Mouse (Mus musculus): Measurements from ENCODE around the gene Rnps1.
"Not testable (repeated sequence)": the region's sequence is repeated elsewhere in the genome, so short reads cannot be mapped to it uniquely, and the experiment has no call there.

Gene Rnps1

GRCm38 (mm10) chr17:24427170-24427557 is 12.8 kb downstream of the Rnps1 start:
- peak; percentile 50 for DNase-seq (ENCODE audit: low read depth, low spot score)

GRCm38 (mm10) chr17:24429201-24429983 is 15.0 kb downstream of the Rnps1 start:
- no peak for DNase-seq (ENCODE audit: low read depth, low spot score)

GRCm38 (mm10) chr17:24437016-24437415 is 22.7 kb downstream of the Rnps1 start:
- peak; percentile 78 for DNase-seq (ENCODE audit: low read depth, low spot score)

GRCm38 (mm10) chr17:24440377-24440776 is 26.0 kb downstream of the Rnps1 start:
- peak; percentile 36 for DNase-seq (ENCODE audit: low read depth, low spot score)

- DNase-seq (ENCODE audit: low read depth, low spot score), result peak; percentile 55
Observed at GRCm38 (mm10) chr17:24441148-24441547, 26.8 kb downstream of the Rnps1 start.

GRCm38 (mm10) chr17:24442107-24442506 is 27.7 kb downstream of the Rnps1 start:
- DNase-seq (ENCODE audit: low read depth, low spot score), result no peak

GRCm38 (mm10) chr17:24442632-24443155 is 28.3 kb downstream of the Rnps1 start, which contains the start of gene Dnase1l2:
Dnase1l2 (minus strand) TSS chr17:24443105.
- no peak for DNase-seq (ENCODE audit: low read depth, low spot score)

- DNase-seq (ENCODE audit: low read depth, low spot score), result no peak
Observed at GRCm38 (mm10) chr17:24443409-24443808, 29.0 kb downstream of the Rnps1 start.

GRCm38 (mm10) chr17:24446590-24446989 is 32.2 kb downstream of the Rnps1 start:
- DNase-seq (ENCODE audit: low read depth, low spot score), result no peak

GRCm38 (mm10) chr17:24449507-24449906 is 35.1 kb downstream of the Rnps1 start:
- no peak for DNase-seq (ENCODE audit: low read depth, low spot score)

GRCm38 (mm10) chr17:24451220-24451619 is 36.9 kb downstream of the Rnps1 start:
- no peak for DNase-seq (ENCODE audit: low read depth, low spot score)

GRCm38 (mm10) chr17:24453372-24453771 is 39.0 kb downstream of the Rnps1 start:
- no peak for DNase-seq (ENCODE audit: low read depth, low spot score)

GRCm38 (mm10) chr17:24454218-24454755 is 39.9 kb downstream of the Rnps1 start:
- DNase-seq (ENCODE audit: low read depth, low spot score), result no peak

GRCm38 (mm10) chr17:24454756-24455522 is 40.6 kb downstream of the Rnps1 start:
- DNase-seq (ENCODE audit: low read depth, low spot score), result peak; percentile 100

- not testable (repeated sequence) for DNase-seq (ENCODE audit: low read depth, low spot score)
Observed at GRCm38 (mm10) chr17:24455523-24456206, 41.3 kb downstream of the Rnps1 start.

- peak; percentile 86 for DNase-seq (ENCODE audit: low read depth, low spot score)
Observed at GRCm38 (mm10) chr17:24461580-24461979, 47.2 kb downstream of the Rnps1 start.

GRCm38 (mm10) chr17:24462932-24463331 is 48.6 kb downstream of the Rnps1 start:
- DNase-seq (ENCODE audit: low read depth, low spot score), result no peak

GRCm38 (mm10) chr17:24463374-24464133 is 49.2 kb downstream of the Rnps1 start:
- DNase-seq (ENCODE audit: low read depth, low spot score), result peak; percentile 63

- no peak for DNase-seq (ENCODE audit: low read depth, low spot score)
Observed at GRCm38 (mm10) chr17:24468636-24469246, 54.4 kb downstream of the Rnps1 start.

GRCm38 (mm10) chr17:24469336-24469909 is 55.1 kb downstream of the Rnps1 start:
- no peak for DNase-seq (ENCODE audit: low read depth, low spot score)
